Mouse (Mus musculus) heart, embryonic 15.5 days (tissue): ENCODE measurements around the gene Npepps. TPM values are rescaled to one million over a fixed set of nuclear protein-coding genes. Genes with fewer than 3 reads are reported as not detected.

Experiments used
- ATAC-seq: fragments of 200-750 bp; cut with Nextera tagmentation; replicated peaks from 2 replicates; pipeline ENCODE4 v1.8.0; 2017; ENCODE audit warnings: low read depth, moderate TSS enrichment; ENCODE audit not compliant: insufficient number of reproducible peaks, insufficient read depth, low FRiP score
- H3K27ac ChIP-seq: fragments of 300-500 bp; sonication (generic); 2 replicates; pipeline ENCODE4 v1.5.1; 2015; ENCODE audit warnings: mild to moderate bottlenecking, inconsistent platforms
- H3K27me3 ChIP-seq: fragments of 300-500 bp; sonication (generic); 2 replicates; pipeline ENCODE4 v1.6.1; 2015; ENCODE audit warnings: inconsistent platforms
- H3K36me3 ChIP-seq: fragments of 300-500 bp; sonication (generic); 2 replicates; pipeline ENCODE4 v1.6.1; 2015; ENCODE audit warnings: mild to moderate bottlenecking, inconsistent platforms
- H3K4me1 ChIP-seq: fragments of 300-500 bp; sonication (generic); replicated peaks from 2 replicates; pipeline ENCODE4 v1.6.1; 2015; ENCODE audit warnings: inconsistent platforms
- H3K4me2 ChIP-seq: fragments of 300-500 bp; sonication (generic); 2 replicates; pipeline ENCODE4 v1.6.1; 2015; ENCODE audit warnings: inconsistent platforms, mild to moderate bottlenecking, moderate library complexity
- H3K4me3 ChIP-seq: fragments of 300-500 bp; sonication (generic); 2 replicates; pipeline ENCODE4 v1.5.1; 2015; ENCODE audit warnings: mild to moderate bottlenecking, inconsistent platforms
- H3K9ac ChIP-seq: fragments of 300-500 bp; sonication (generic); 2 replicates; pipeline ENCODE4 v1.6.1; 2015; ENCODE audit warnings: mild to moderate bottlenecking, inconsistent platforms
- H3K9me3 ChIP-seq: fragments of 300-500 bp; sonication (generic); replicated peaks from 2 replicates; pipeline ENCODE4 v1.6.1; 2016; ENCODE audit warnings: inconsistent platforms
- WGBS: fragments of 180-500 bp; shearing (Covaris S2); methylation state at CpG from one replicate; pipeline ENCODE4 v1.1.7; 2015; ENCODE audit warnings: mixed read lengths; 5-methylcytosine and 5-hydroxymethylcytosine counted together
- polyA plus RNA-seq: library from polyadenylated mRNA; unstranded; fragments of >200 nt; fragmentation: Nextera tagmentation; extraction: Ambion mirVana; gene quantifications from 2 replicates; pipeline ENCODE4 v1.2.1, GENCODE M21; 2015

The Npepps gene
- polyA plus RNA-seq, 1 experiment from 2014 or later = 90.7 TPM

- peaks cover 16% of the 10 kb centered on the region for H3K4me1 ChIP-seq
- no peak overlapping the region for H3K4me2 ChIP-seq
- no peak overlapping the region for H3K9ac ChIP-seq
- no peaks in the 10 kb centered on the region for H3K27me3 ChIP-seq
- H3K27ac ChIP-seq = no peak overlapping the region
- WGBS = 55% methylated on average over 12 of the region's 12 CpGs
- H3K4me3 ChIP-seq = no peak overlapping the region
- no peak for ATAC-seq
- H3K9me3 ChIP-seq = no peaks in the 10 kb centered on the region
- no peaks in the 10 kb centered on the region for H3K36me3 ChIP-seq
Measured at GRCm38 (mm10) chr11:97289276-97290230, 9.1 kb upstream of the Npepps start.

- Histone ChIP-seq H3K36me3 (no peaks in the 10 kb centered on the region), H3K4me3 (no peak overlapping the region), H3K27ac (no peak overlapping the region), H3K9ac (no peak overlapping the region), H3K27me3 (no peaks in the 10 kb centered on the region), H3K4me1 (peaks cover 16% of the 10 kb centered on the region), H3K4me2 (no peak overlapping the region), H3K9me3 (no peaks in the 10 kb centered on the region)
- no peak for ATAC-seq
Measured at GRCm38 (mm10) chr11:97287643-97288042, 7.2 kb upstream of the Npepps start.

GRCm38 (mm10) chr11:97286973-97287372, 6.5 kb upstream of the Npepps start:
- 65% methylated on average over 6 of the region's 6 CpGs for WGBS
- Histone ChIP-seq H3K36me3 (no peaks in the 10 kb centered on the region), H3K4me2 (no peak overlapping the region), H3K4me3 (no peak overlapping the region), H3K9ac (no peak overlapping the region), H3K27ac (no peak overlapping the region), H3K9me3 (no peaks in the 10 kb centered on the region), H3K4me1 (peaks cover 16% of the 10 kb centered on the region), H3K27me3 (no peaks in the 10 kb centered on the region)
- ATAC-seq = no peak

- Histone ChIP-seq H3K27ac (peak overlapping the region; percentile 52), H3K4me2 (no peak overlapping the region), H3K4me1 (peaks cover 16% of the 10 kb centered on the region), H3K9me3 (no peaks in the 10 kb centered on the region), H3K36me3 (no peaks in the 10 kb centered on the region), H3K9ac (no peak overlapping the region), H3K27me3 (no peaks in the 10 kb centered on the region), H3K4me3 (no peak overlapping the region)
- WGBS = 58% methylated on average over 9 of the region's 9 CpGs
- 0 out of 2 replicates have a peak, but pooled peaks have one; percentile 22 for ATAC-seq
Measured at GRCm38 (mm10) chr11:97285852-97286775, 5.7 kb upstream of the Npepps start.

GRCm38 (mm10) chr11:97284854-97285253, 4.4 kb upstream of the Npepps start:
- no peak overlapping the region for H3K27ac ChIP-seq
- H3K36me3 ChIP-seq = no peaks in the 10 kb centered on the region
- H3K4me3 ChIP-seq = no peak overlapping the region
- H3K27me3 ChIP-seq = no peaks in the 10 kb centered on the region
- no peak for ATAC-seq
- H3K9ac ChIP-seq = no peak overlapping the region
- no peak overlapping the region for H3K4me2 ChIP-seq
- peaks cover 19% of the 10 kb centered on the region for H3K4me1 ChIP-seq
- no peaks in the 10 kb centered on the region for H3K9me3 ChIP-seq
- WGBS = 83% methylated on average over 4 of the region's 4 CpGs

GRCm38 (mm10) chr11:97282179-97282578, 1.7 kb upstream of the Npepps start:
- Histone ChIP-seq H3K4me3 (no peak overlapping the region), H3K4me2 (no peak overlapping the region), H3K9me3 (no peaks in the 10 kb centered on the region), H3K4me1 (peaks cover 26% of the 10 kb centered on the region), H3K36me3 (no peaks in the 10 kb centered on the region), H3K9ac (no peak overlapping the region), H3K27ac (no peak overlapping the region), H3K27me3 (no peaks in the 10 kb centered on the region)
- WGBS = 80% methylated on average over 6 of the region's 6 CpGs
- ATAC-seq = no peak

GRCm38 (mm10) chr11:97279405-97280215, 828 bp downstream of the Npepps start:
- no peaks in the 10 kb centered on the region for H3K9me3 ChIP-seq
- 1% methylated on average over 42 of the region's 64 CpGs for WGBS

GRCm38 (mm10) chr11:97279040-97279404, 1.4 kb downstream of the Npepps start:
- H3K27ac ChIP-seq = peak overlapping the region; percentile 100
- H3K27me3 ChIP-seq = no peaks in the 10 kb centered on the region
- WGBS = 15% methylated on average over 11 of the region's 11 CpGs
- peak overlapping the region; percentile 99 for H3K4me3 ChIP-seq
- no peaks in the 10 kb centered on the region for H3K9me3 ChIP-seq
- H3K9ac ChIP-seq = peak overlapping the region; percentile 100
- ATAC-seq = no peak
- H3K4me2 ChIP-seq = peak overlapping the region; percentile 73
- peaks cover 26% of the 10 kb centered on the region for H3K4me1 ChIP-seq
- no peaks in the 10 kb centered on the region for H3K36me3 ChIP-seq

More at GRCm38 (mm10) chr11:97279405-97280215, 828 bp downstream of the Npepps start:
- Histone ChIP-seq H3K27me3 (no peaks in the 10 kb centered on the region), H3K36me3 (no peaks in the 10 kb centered on the region), H3K4me1 (peaks cover 26% of the 10 kb centered on the region), H3K9ac (peak overlapping the region; percentile 100), H3K4me2 (peak overlapping the region; percentile 73), H3K27ac (peak overlapping the region; percentile 100), H3K4me3 (peak overlapping the region; percentile 99)
- peak; percentile 81 for ATAC-seq

- H3K9ac ChIP-seq = no peak overlapping the region
- peak overlapping the region; percentile 73 for H3K4me2 ChIP-seq
- H3K27me3 ChIP-seq = no peaks in the 10 kb centered on the region
- no peak for ATAC-seq
- H3K4me3 ChIP-seq = peak overlapping the region; percentile 99
- no peaks in the 10 kb centered on the region for H3K9me3 ChIP-seq
- H3K27ac ChIP-seq = peak overlapping the region; percentile 100
- H3K4me1 ChIP-seq = peaks cover 26% of the 10 kb centered on the region
- no peaks in the 10 kb centered on the region for H3K36me3 ChIP-seq
- 77% methylated on average over 6 of the region's 6 CpGs for WGBS
Measured at GRCm38 (mm10) chr11:97278456-97278855, 2.0 kb downstream of the Npepps start.

- peak overlapping the region; percentile 42; the same call in 1 of the 2 replicates for H3K27ac ChIP-seq
- 64% methylated on average over 5 of the region's 5 CpGs for WGBS
Measured at GRCm38 (mm10) chr11:97277166-97277565, 3.3 kb downstream of the Npepps start.

More at GRCm38 (mm10) chr11:97277166-97277565, 3.3 kb downstream of the Npepps start:
- Histone ChIP-seq H3K4me2 (peak overlapping the region; percentile 33; the same call in 1 of the 2 replicates), H3K9me3 (no peaks in the 10 kb centered on the region), H3K4me3 (no peak overlapping the region), H3K4me1 (peaks cover 26% of the 10 kb centered on the region), H3K36me3 (no peaks in the 10 kb centered on the region), H3K9ac (no peak overlapping the region), H3K27me3 (no peaks in the 10 kb centered on the region)
- ATAC-seq = no peak
